Mouse (Mus musculus) embryonic facial prominence, embryonic 13.5 days (tissue): ENCODE measurements around the gene Haao. TPM values are rescaled to one million over a fixed set of nuclear protein-coding genes. Genes with fewer than 3 reads are reported as not detected.

Experiments
- ATAC-seq: fragments of 200-750 bp; cut with Nextera tagmentation; 2 replicates; pipeline ENCODE4 v1.8.0; 2017; ENCODE audit warnings: low read depth; ENCODE audit not compliant: insufficient number of reproducible peaks, insufficient read depth, low FRiP score, low TSS enrichment
- H3K27ac ChIP-seq: fragments of 300-500 bp; sonication (generic); 2 replicates; pipeline ENCODE4 v1.5.1; 2015; ENCODE audit warnings: moderate library complexity, mild to moderate bottlenecking, inconsistent platforms
- H3K27me3 ChIP-seq: fragments of 300-500 bp; sonication (generic); 2 replicates; pipeline ENCODE4 v1.6.1; 2015; ENCODE audit warnings: mild to moderate bottlenecking, inconsistent platforms
- H3K36me3 ChIP-seq: fragments of 300-500 bp; sonication (generic); 2 replicates; pipeline ENCODE4 v1.6.1; 2015; ENCODE audit warnings: mild to moderate bottlenecking, inconsistent platforms
- H3K4me1 ChIP-seq: fragments of 300-500 bp; sonication (generic); 2 replicates; pipeline ENCODE4 v1.6.1; 2015; ENCODE audit warnings: inconsistent platforms
- H3K4me2 ChIP-seq: fragments of 300-500 bp; sonication (generic); 2 replicates; pipeline ENCODE4 v1.6.1; 2015; ENCODE audit warnings: moderate library complexity, mild to moderate bottlenecking, inconsistent platforms
- H3K4me3 ChIP-seq: fragments of 300-500 bp; sonication (generic); 2 replicates; pipeline ENCODE4 v1.5.1; 2015; ENCODE audit warnings: mild to moderate bottlenecking, inconsistent platforms
- H3K9ac ChIP-seq: fragments of 300-500 bp; sonication (generic); 2 replicates; pipeline ENCODE4 v1.6.1; 2015; ENCODE audit warnings: mild to moderate bottlenecking, inconsistent platforms
- H3K9me3 ChIP-seq: fragments of 300-500 bp; sonication (generic); 2 replicates; pipeline ENCODE4 v1.6.1; 2016; ENCODE audit warnings: inconsistent platforms
- WGBS: fragments of 180-500 bp; shearing (Covaris S2); methylation state at CpG from one replicate; pipeline ENCODE4 v1.1.7; 2015; ENCODE audit warnings: mixed read lengths; 5-methylcytosine and 5-hydroxymethylcytosine counted together
- polyA plus RNA-seq: library from polyadenylated mRNA; unstranded; fragments of >200 nt; fragmentation: Nextera tagmentation; extraction: Ambion mirVana; gene quantifications from 2 replicates; pipeline ENCODE4 v1.2.1, GENCODE M21; 2015

Gene Haao
- polyA plus RNA-seq, 1 experiment from 2014 or later = 1.5 TPM

DNA sequence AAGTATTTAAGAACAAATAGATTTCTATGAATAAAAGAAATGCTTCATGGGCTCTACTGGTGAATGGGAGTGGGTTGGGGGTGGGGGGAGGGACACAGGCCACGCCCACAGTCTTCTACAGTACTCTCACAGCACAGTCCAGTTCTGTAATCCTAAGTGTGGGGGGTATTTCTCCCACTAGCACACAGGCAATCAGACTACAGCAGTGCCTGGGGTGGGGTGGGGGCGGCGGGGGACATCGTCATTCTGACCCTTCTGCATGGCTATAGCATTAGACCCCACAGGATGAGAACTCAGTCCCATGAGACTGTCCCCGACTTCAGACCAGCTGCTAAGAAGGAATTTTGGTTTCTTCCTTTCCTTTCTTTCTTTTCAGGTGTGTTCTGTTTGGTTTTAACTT is 2.0 kb upstream of the Haao start:
- 75% methylated on average over 5 of the region's 5 CpGs for WGBS

DNA sequence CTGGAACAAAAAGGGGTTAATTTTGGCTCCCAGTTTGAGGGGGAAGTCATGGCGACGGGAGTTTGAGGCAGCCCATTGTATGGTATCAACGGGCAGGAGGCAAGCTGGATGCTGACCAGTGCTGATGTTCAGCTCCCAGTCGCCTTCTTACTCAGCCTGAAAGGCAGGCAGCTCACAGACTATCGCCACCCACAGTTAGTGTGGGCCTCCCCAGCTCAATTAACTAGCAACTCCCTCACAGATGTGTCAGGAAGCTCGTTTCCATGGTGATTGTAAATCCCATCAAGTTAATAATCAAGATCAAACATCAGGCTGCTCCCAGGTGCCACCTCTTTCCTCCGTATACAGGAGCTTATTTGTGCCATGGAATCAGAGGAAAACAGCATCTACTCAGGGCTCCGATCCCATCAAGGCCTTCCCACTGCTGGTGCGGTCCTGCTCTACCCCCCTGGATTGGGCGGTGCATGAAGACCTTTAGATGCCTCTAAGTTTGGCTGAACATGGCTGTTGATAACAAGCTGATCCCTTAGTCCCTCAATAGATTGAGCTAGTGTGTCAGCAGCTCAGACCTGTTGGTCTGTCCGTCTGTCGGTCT is 1.4 kb upstream of the Haao start:
- peaks cover 4% of the 10 kb centered on the region for H3K27me3 ChIP-seq
- H3K27ac ChIP-seq = no peak overlapping the region
- H3K9me3 ChIP-seq = no peaks in the 10 kb centered on the region
- H3K4me1 ChIP-seq = peaks cover 12% of the 10 kb centered on the region; the same call in 1 of the 2 replicates
- H3K36me3 ChIP-seq = no peaks in the 10 kb centered on the region
- 65% methylated on average over 12 of the region's 12 CpGs for WGBS
- H3K9ac ChIP-seq = no peak overlapping the region
- H3K4me3 ChIP-seq = no peak overlapping the region
- H3K4me2 ChIP-seq = no peak overlapping the region
- no peak for ATAC-seq

More for the DNA sequence above, 2.0 kb upstream of the Haao start:
- Histone ChIP-seq H3K9ac (no peak overlapping the region), H3K4me2 (no peak overlapping the region), H3K4me3 (no peak overlapping the region), H3K9me3 (no peaks in the 10 kb centered on the region), H3K27me3 (peaks cover 4% of the 10 kb centered on the region), H3K4me1 (peaks cover 12% of the 10 kb centered on the region; the same call in 1 of the 2 replicates), H3K27ac (no peak overlapping the region), H3K36me3 (no peaks in the 10 kb centered on the region)
- no peak for ATAC-seq

DNA sequence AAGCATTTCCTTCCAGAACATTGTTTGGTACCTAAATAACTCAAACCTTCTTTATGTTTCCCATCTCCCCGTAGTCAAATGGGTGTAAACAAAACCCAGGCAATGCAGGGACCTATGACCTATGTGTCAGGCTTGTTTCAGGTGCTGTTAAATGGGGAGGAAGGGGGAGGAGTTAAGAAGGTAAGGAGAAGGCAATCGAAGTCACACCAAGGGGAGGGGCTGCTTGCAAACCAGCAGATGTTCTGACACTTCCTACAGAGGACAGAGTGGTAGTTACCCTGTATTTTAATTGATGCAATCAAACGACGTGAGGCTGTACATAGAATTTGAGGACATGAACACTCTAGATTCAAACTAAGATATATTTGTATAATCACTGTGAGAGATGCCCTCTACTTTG is 719 bp upstream of the Haao start:
- Histone ChIP-seq H3K4me1 (peaks cover 12% of the 10 kb centered on the region; the same call in 1 of the 2 replicates), H3K9ac (no peak overlapping the region), H3K4me3 (no peak overlapping the region), H3K9me3 (no peaks in the 10 kb centered on the region), H3K27ac (no peak overlapping the region), H3K36me3 (no peaks in the 10 kb centered on the region), H3K4me2 (no peak overlapping the region), H3K27me3 (peaks cover 4% of the 10 kb centered on the region)
- ATAC-seq = no peak
- 66% methylated on average over 4 of the region's 4 CpGs for WGBS

DNA sequence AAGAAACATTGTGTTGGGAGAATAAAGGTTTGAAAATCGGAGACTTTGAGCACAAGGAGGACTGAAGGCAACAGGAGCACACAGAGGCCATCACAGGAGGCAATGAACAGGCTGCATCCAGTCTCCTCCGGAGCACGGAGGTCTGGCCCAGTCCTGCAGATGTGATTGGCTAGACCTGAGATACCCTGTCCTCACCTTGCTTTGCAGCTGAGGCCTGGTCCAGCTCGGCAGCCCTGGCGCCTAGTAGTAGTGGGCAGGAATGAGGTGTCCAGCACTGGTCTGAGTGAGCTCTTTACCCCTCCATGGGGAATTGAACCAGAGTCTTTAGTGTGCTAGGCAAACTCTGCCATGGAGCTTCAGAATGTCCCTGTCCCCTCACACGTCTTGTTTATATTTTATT is 663 bp downstream of the Haao start:
- Histone ChIP-seq H3K36me3 (no peaks in the 10 kb centered on the region), H3K9ac (no peak overlapping the region), H3K9me3 (no peaks in the 10 kb centered on the region), H3K27ac (no peak overlapping the region), H3K4me3 (no peak overlapping the region), H3K4me2 (no peak overlapping the region), H3K4me1 (peaks cover 12% of the 10 kb centered on the region; the same call in 1 of the 2 replicates), H3K27me3 (peaks cover 4% of the 10 kb centered on the region)
- ATAC-seq = no peak
- WGBS = 88% methylated on average over 6 of the region's 6 CpGs

DNA sequence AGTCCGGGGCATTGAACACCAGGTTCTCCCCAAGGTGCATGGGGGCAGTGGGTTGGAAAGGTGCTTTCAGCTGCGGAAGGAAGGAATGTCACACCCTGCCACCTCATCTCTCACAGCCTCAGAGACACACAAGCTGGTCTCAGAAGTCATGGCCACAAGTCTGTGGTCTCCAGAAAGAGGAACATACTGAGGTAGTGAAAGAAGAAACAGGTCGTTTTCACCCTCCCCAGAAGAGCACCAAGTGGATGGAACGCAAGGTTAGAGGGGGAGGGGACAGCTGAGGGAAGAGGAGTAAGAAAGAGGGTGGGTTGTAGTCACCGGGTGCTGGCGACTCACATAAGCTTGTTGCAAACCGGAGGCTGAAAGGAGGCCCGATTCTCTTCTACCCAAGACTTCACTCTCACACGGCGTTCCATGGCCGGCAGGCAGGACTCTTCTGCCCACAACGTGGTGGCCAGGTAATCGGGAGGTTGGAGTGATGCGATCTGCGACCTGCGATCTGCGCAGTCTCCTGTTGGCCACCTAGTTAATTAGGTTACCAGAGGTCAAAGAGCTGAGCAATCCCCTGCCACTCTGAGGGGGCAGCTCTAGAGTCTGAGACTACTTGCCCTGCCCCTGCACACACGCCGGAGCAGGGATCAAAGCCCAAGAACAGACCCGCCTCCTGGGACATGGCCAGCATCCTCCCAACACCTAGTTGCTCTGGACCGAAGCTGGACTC is 1.3 kb downstream of the Haao start:
- Histone ChIP-seq H3K36me3 (no peaks in the 10 kb centered on the region), H3K4me2 (no peak overlapping the region), H3K9me3 (no peaks in the 10 kb centered on the region), H3K27me3 (peaks cover 4% of the 10 kb centered on the region; the same call in 1 of the 2 replicates), H3K27ac (no peak overlapping the region), H3K9ac (no peak overlapping the region), H3K4me3 (no peak overlapping the region), H3K4me1 (peaks cover 12% of the 10 kb centered on the region; the same call in 1 of the 2 replicates)
- no peak for ATAC-seq
- 84% methylated on average over 21 of the region's 21 CpGs for WGBS

DNA sequence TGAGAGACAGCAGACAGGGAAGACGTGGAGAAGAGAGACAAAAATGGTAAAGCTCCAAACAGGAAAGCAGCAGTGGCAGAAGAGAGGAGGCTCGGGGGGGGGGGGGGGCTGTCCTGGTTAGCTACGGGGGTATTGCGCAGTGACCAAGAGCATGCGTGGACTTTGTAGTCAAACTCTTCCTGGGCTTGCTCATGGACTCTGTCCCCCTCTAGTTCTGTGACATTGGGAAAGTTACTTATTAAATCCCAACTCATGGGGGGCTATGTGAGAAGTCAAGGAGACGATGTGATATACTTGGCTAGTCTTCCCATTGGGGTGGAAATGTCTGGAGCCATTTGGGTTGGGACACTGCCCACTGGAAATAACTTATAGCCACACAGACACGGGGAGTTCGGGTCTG is 2.2 kb downstream of the Haao start:
- Histone ChIP-seq H3K27me3 (peaks cover 7% of the 10 kb centered on the region), H3K4me2 (no peak overlapping the region), H3K9me3 (no peaks in the 10 kb centered on the region), H3K4me1 (peaks cover 12% of the 10 kb centered on the region; the same call in 1 of the 2 replicates), H3K9ac (no peak overlapping the region), H3K36me3 (no peaks in the 10 kb centered on the region), H3K27ac (no peak overlapping the region), H3K4me3 (no peak overlapping the region)
- ATAC-seq = no peak
- WGBS = 84% methylated on average over 8 of the region's 8 CpGs

DNA sequence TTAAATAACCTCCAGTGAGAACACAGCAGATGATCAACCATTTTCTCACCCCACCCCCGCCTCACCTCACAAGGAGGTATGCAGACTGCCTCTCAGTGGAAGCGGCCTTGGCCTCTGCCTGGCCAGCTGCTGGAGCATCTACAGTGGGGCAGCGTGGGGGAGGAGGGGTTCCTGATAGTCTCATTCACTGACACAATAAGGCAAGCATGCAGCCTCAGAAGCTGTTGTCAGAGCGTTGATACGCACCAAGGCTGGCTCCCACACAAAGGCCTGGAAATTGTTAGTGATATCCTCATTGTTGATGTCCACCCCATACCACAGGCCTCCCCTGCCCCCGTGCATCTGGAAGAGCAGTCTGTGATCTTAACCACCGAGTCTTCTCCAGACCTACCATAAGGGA is 4.0 kb downstream of the Haao start:
- no peak overlapping the region for H3K9ac ChIP-seq
- H3K9me3 ChIP-seq = no peaks in the 10 kb centered on the region
- H3K27ac ChIP-seq = no peak overlapping the region
- H3K27me3 ChIP-seq = peaks cover 8% of the 10 kb centered on the region
- H3K4me1 ChIP-seq = no peaks in the 10 kb centered on the region
- ATAC-seq = no peak
- H3K4me3 ChIP-seq = no peak overlapping the region
- H3K36me3 ChIP-seq = no peaks in the 10 kb centered on the region
- no peak overlapping the region for H3K4me2 ChIP-seq
- WGBS = 75% methylated on average over 7 of the region's 7 CpGs

DNA sequence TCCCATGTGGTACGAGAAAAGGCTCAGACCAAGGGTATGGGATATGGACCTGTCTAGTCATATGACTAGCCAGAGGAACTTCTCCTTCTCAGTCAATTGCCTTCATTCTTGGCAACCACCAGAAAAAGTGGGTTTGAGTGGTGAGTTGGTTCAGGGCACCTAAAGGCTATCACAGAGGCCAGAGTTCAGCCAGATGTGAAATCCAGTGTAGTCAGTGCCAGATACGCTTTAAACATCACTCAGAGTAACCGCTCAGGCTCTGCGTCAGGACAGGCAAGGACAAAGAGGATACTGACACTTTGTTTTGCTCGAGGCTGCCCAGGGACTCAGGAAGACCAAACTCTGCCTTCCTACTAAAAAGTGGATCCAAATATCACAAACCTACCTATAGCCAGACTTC is 6.8 kb downstream of the Haao start:
- no peak for ATAC-seq
- Histone ChIP-seq H3K36me3 (no peaks in the 10 kb centered on the region), H3K27ac (no peak overlapping the region), H3K27me3 (peaks cover 15% of the 10 kb centered on the region), H3K4me1 (peaks cover 21% of the 10 kb centered on the region), H3K9me3 (no peaks in the 10 kb centered on the region), H3K4me3 (no peak overlapping the region), H3K4me2 (no peak overlapping the region), H3K9ac (no peak overlapping the region)
- WGBS = 72% methylated on average over 5 of the region's 5 CpGs

DNA sequence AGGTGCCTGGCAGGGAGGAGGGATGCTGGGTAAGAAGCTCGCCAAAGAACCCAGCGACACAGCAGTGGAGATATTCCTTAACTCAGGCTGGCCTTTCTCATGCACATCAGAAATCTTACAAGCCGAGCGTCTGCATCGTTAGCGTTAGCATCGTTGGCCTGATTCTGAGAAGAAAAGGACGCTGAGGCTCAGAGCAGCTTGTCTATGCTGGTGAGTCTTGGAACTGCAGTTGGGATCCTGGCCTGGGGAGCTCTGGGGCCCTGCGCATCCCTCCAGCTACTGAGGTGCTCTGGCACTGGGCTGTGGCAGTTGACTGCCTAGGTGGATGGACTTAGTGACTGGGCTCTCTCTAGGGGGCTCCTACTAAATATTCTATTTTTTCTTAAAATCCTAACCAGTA is 8.6 kb downstream of the Haao start:
- H3K4me2 ChIP-seq = no peak overlapping the region
- H3K4me1 ChIP-seq = peaks cover 30% of the 10 kb centered on the region
- WGBS = 52% methylated on average over 9 of the region's 9 CpGs
- H3K27me3 ChIP-seq = peaks cover 20% of the 10 kb centered on the region
- no peaks in the 10 kb centered on the region for H3K9me3 ChIP-seq
- H3K36me3 ChIP-seq = no peaks in the 10 kb centered on the region
- no peak overlapping the region for H3K9ac ChIP-seq
- no peak overlapping the region for H3K4me3 ChIP-seq
- no peak overlapping the region for H3K27ac ChIP-seq
- no peak for ATAC-seq

DNA sequence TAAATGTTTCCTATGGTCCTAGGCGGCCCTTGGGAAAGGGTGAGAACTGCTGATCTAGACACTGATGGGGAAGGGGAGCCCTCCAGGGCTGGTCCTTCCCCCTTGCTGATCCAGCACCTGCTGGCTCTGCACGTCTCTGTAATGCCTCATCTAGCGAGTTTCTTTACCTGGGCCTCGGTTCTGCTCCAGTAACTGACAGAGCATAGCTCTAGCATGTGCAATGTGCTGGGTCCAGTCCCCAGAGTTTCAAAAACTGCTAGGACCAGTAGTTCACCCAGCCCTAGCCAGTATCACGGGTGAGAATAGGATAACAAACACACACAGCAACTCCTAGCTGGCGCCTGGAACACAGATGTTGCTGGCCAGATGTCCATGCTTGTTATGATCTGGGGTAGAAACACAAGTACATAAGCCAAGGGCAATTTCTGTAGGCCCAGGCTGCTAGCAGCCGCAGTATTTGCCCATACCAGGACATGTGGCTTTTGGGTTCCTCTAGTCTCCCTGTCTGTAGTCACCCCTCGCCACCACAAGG is 10.0 kb downstream of the Haao start:
- H3K4me3 ChIP-seq = no peak overlapping the region
- ATAC-seq = no peak
- H3K9ac ChIP-seq = no peak overlapping the region
- WGBS = 60% methylated on average over 8 of the region's 8 CpGs
- no peaks in the 10 kb centered on the region for H3K36me3 ChIP-seq
- peaks cover 20% of the 10 kb centered on the region for H3K27me3 ChIP-seq
- H3K4me2 ChIP-seq = no peak overlapping the region
- H3K27ac ChIP-seq = no peak overlapping the region
- peaks cover 30% of the 10 kb centered on the region for H3K4me1 ChIP-seq
- H3K9me3 ChIP-seq = no peaks in the 10 kb centered on the region

DNA sequence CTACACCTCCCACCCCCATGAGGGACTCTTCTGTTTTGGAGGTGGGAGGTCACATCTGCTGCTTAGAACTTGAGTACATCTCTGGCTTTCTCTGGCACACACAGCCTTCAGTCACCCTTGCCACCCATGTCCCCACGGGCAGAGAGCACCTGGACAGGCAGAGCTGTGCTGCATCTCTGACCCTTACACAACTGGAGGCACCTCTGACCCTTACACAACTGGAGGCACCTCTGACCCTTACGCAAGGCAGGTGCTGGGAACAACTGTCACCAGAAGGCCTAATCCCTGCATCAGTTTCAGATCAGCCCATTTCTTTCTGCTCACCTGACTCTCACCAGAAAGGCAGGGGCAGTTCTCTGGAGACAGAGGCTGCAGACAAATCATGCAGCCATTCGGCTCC is 11.7 kb downstream of the Haao start:
- no peak for ATAC-seq
- H3K36me3 ChIP-seq = no peaks in the 10 kb centered on the region
- H3K9ac ChIP-seq = no peak overlapping the region
- no peak overlapping the region for H3K27ac ChIP-seq
- no peak overlapping the region for H3K4me3 ChIP-seq
- H3K9me3 ChIP-seq = no peaks in the 10 kb centered on the region
- H3K4me2 ChIP-seq = no peak overlapping the region
- WGBS = 52% methylated on average over 3 of the region's 3 CpGs
- peaks cover 20% of the 10 kb centered on the region for H3K27me3 ChIP-seq
- H3K4me1 ChIP-seq = peaks cover 30% of the 10 kb centered on the region

DNA sequence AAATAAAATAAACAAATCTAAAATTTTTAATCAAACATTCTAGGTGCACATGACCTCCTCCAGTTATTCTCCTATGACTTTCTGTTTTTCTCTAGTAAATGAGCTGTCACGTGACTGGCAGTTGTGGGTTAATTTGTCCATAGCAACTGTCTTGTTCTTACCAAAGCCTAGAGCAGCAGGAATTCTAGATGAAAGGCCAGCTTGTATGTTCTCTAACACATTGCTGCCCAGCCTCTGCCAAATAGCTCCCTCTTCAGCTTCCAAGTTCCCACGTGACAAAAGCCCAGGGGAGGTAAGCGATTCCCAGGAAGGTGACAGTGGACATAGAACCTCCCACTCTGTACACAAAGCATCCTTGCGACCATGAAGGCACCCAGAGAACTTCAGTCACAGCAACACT is 13.6 kb downstream of the Haao start:
- no peak overlapping the region for H3K4me3 ChIP-seq
- H3K27ac ChIP-seq = no peak overlapping the region
- H3K4me2 ChIP-seq = no peak overlapping the region
- H3K4me1 ChIP-seq = peaks cover 38% of the 10 kb centered on the region
- H3K9me3 ChIP-seq = no peaks in the 10 kb centered on the region
- H3K36me3 ChIP-seq = no peaks in the 10 kb centered on the region
- peaks cover 18% of the 10 kb centered on the region; the same call in 1 of the 2 replicates for H3K27me3 ChIP-seq
- H3K9ac ChIP-seq = no peak overlapping the region
- 65% methylated on average over 4 of the region's 4 CpGs for WGBS
- ATAC-seq = no peak
